Mouse (Mus musculus): ENCODE measurements around the gene Olfr1406.
"Not testable (repeated sequence)": the region's sequence is repeated elsewhere in the genome, so short reads cannot be mapped to it uniquely, and the experiment has no call there.

The Olfr1406 gene

GRCm38 (mm10) chr1:173190540-173190939, at the start of gene Olfr1406:
Gene Olfr1406 (minus strand): TSS chr1:173190640.
- DNase-seq, result no peak

- not testable (repeated sequence) for DNase-seq
Observed at GRCm38 (mm10) chr1:173237004-173237403, 46.6 kb upstream of the Olfr1406 start.

GRCm38 (mm10) chr1:173227081-173227480, 36.6 kb upstream of the Olfr1406 start, which contains the start of gene Fcer1a:
Gene Fcer1a (minus strand): TSS chr1:173227214.
- DNase-seq, result no peak

- DNase-seq, result no peak
Observed at GRCm38 (mm10) chr1:173216481-173216880, 26.0 kb upstream of the Olfr1406 start.

GRCm38 (mm10) chr1:173212092-173212491, 21.7 kb upstream of the Olfr1406 start, which contains the start of gene Olfr1404:
Gene Olfr1404 (plus strand): TSS chr1:173212392.
- DNase-seq, result no peak

GRCm38 (mm10) chr1:173197508-173197907, 7.1 kb upstream of the Olfr1406 start, which contains the start of gene Olfr218:
Gene Olfr218 (plus strand): TSS chr1:173197808.
- no peak for DNase-seq

GRCm38 (mm10) chr1:173196359-173196758, 5.9 kb upstream of the Olfr1406 start:
- DNase-seq, result no peak

- DNase-seq, result no peak
Observed at GRCm38 (mm10) chr1:173192059-173192458, 1.6 kb upstream of the Olfr1406 start.

- DNase-seq, result no peak
Observed at GRCm38 (mm10) chr1:173174154-173174842, 16.1 kb downstream of the Olfr1406 start.

GRCm38 (mm10) chr1:173137274-173137673, 53.2 kb downstream of the Olfr1406 start, which contains the start of gene Olfr1408:
Gene Olfr1408 (minus strand): TSS chr1:173137374.
- no peak for DNase-seq

Data from embryo, embryonic 11 days (tissue).